Mouse (Mus musculus) CD4-positive, CD25-positive, alpha-beta regulatory T cell, adult 4 months (primary cell): Measurements from ENCODE around the gene Gm5741. TPM values are rescaled to one million over a fixed set of nuclear protein-coding genes. Genes with fewer than 3 reads are reported as not detected.

ENCODE experiments used
- ATAC-seq: one replicate; pipeline ENCODE4 v1.8.0; 2017
- polyA plus RNA-seq, 2 experiments: library from polyadenylated mRNA; unstranded; fragments of 100-300 nt; shearing (Covaris generic); gene quantifications; one replicate each; pipeline ENCODE4 v1.2.1; 2017

The Gm5741 gene
- polyA plus RNA-seq, 2 experiments from 2014 or later = 1.1 to 3.6 TPM

GRCm38 (mm10) chr8:85073041-85073612 lies 5.3 kb upstream of the Gm5741 start:
- ATAC-seq = no peak

- no peak for ATAC-seq
Measured at GRCm38 (mm10) chr8:85072364-85072929, 4.7 kb upstream of the Gm5741 start.

GRCm38 (mm10) chr8:85071514-85072281 lies 3.9 kb upstream of the Gm5741 start, which contains the start of gene Dhps:
TSS of gene Dhps (plus strand) at chr8:85071757.
- peak; percentile 91 for ATAC-seq

- ATAC-seq = no peak
Measured at GRCm38 (mm10) chr8:85071041-85071440, 3.3 kb upstream of the Gm5741 start.

GRCm38 (mm10) chr8:85067155-85067554 lies 627 bp downstream of the Gm5741 start:
- no peak for ATAC-seq

GRCm38 (mm10) chr8:85065213-85065612 lies 2.6 kb downstream of the Gm5741 start:
- ATAC-seq = no peak

GRCm38 (mm10) chr8:85062603-85063002 lies 5.2 kb downstream of the Gm5741 start:
- no peak for ATAC-seq

- ATAC-seq = peak; percentile 99
Measured at GRCm38 (mm10) chr8:85059879-85060616, 7.7 kb downstream of the Gm5741 start, which contains the start of gene Fbxw9. TSS of gene Fbxw9 (plus strand) at chr8:85060055.

GRCm38 (mm10) chr8:85057367-85057766 lies 10.4 kb downstream of the Gm5741 start:
- ATAC-seq = no peak

GRCm38 (mm10) chr8:85043619-85044018 lies 24.2 kb downstream of the Gm5741 start:
- no peak for ATAC-seq

GRCm38 (mm10) chr8:85037681-85038531 lies 29.9 kb downstream of the Gm5741 start:
- ATAC-seq = peak; percentile 31

GRCm38 (mm10) chr8:85037366-85037680 lies 30.5 kb downstream of the Gm5741 start:
- ATAC-seq = no peak

GRCm38 (mm10) chr8:85036718-85037365 lies 30.9 kb downstream of the Gm5741 start, which contains the start of gene Tnpo2:
TSS of gene Tnpo2 (plus strand) at chr8:85036915.
- ATAC-seq = peak; percentile 91

- ATAC-seq = peak; percentile 20
Measured at GRCm38 (mm10) chr8:85036381-85036717, 31.4 kb downstream of the Gm5741 start.

GRCm38 (mm10) chr8:85035728-85036310 lies 32.0 kb downstream of the Gm5741 start:
- no peak for ATAC-seq

GRCm38 (mm10) chr8:85035165-85035727 lies 32.5 kb downstream of the Gm5741 start:
- ATAC-seq = no peak

GRCm38 (mm10) chr8:85034764-85035163 lies 33.0 kb downstream of the Gm5741 start:
- ATAC-seq = peak; percentile 48

GRCm38 (mm10) chr8:85033867-85034266 lies 33.9 kb downstream of the Gm5741 start:
- no peak for ATAC-seq

- no peak for ATAC-seq
Measured at GRCm38 (mm10) chr8:85032622-85033311, 35.0 kb downstream of the Gm5741 start.

GRCm38 (mm10) chr8:85029271-85029670 lies 38.5 kb downstream of the Gm5741 start:
- ATAC-seq = no peak
